Mouse (Mus musculus): ENCODE measurements around the gene Mki67. TPM values are rescaled to one million over a fixed set of nuclear protein-coding genes. Genes with fewer than 3 reads are reported as not detected.
A peak's percentile ranks its signal among the peaks of the same experiment; 100 is the strongest.

The Mki67 gene
- total RNA-seq (2021) = 10 to 100 TPM; 15.8 to 16.5 TPM

GRCm38 (mm10) chr7:135715642-135716444 is at the start of gene Mki67:
Mki67 (minus strand) TSS chr7:135716361.
- intact Hi-C loops (cut with DNase I) = no loop called here
- peak; percentile 29 for DNase-seq

GRCm38 (mm10) chr7:135763311-135763710 is 47.1 kb upstream of the Mki67 start:
- DNase-seq = no peak
- intact Hi-C loops (cut with DNase I) = no loop called here

GRCm38 (mm10) chr7:135758754-135759510 is 42.8 kb upstream of the Mki67 start:
- no peak for DNase-seq
- intact Hi-C loops (cut with DNase I) = no loop called here

GRCm38 (mm10) chr7:135758171-135758570 is 42.0 kb upstream of the Mki67 start:
- intact Hi-C loops (cut with DNase I) = no loop called here

GRCm38 (mm10) chr7:135756984-135757586 is 40.9 kb upstream of the Mki67 start:
- intact Hi-C loops (cut with DNase I) = no loop called here
- no peak for DNase-seq

More at GRCm38 (mm10) chr7:135758171-135758570, 42.0 kb upstream of the Mki67 start:
- no peak for DNase-seq

- intact Hi-C loops (cut with DNase I) = no loop called here
- peak; percentile 59 for DNase-seq
Observed at GRCm38 (mm10) chr7:135748986-135749385, 32.8 kb upstream of the Mki67 start.

- no peak for DNase-seq
- intact Hi-C loops (cut with DNase I) = no loop called here
Observed at GRCm38 (mm10) chr7:135747072-135747471, 30.9 kb upstream of the Mki67 start.

- intact Hi-C loops (cut with DNase I) = no loop called here
- DNase-seq = no peak
Observed at GRCm38 (mm10) chr7:135746528-135746927, 30.4 kb upstream of the Mki67 start.

- intact Hi-C loops (cut with DNase I) = no loop called here
- DNase-seq = peak; percentile 20
Observed at GRCm38 (mm10) chr7:135745091-135745490, 28.9 kb upstream of the Mki67 start.

GRCm38 (mm10) chr7:135740453-135740852 is 24.3 kb upstream of the Mki67 start:
- intact Hi-C loops (cut with DNase I) = no loop called here
- no peak for DNase-seq

- intact Hi-C loops (cut with DNase I) = loop anchor here (10.0 kb wide), 1 partner anchor 52 kb away; no protein-coding TSS in a partner anchor
Observed at GRCm38 (mm10) chr7:135736581-135736886, 20.4 kb upstream of the Mki67 start.

GRCm38 (mm10) chr7:135735691-135736580 is 19.8 kb upstream of the Mki67 start:
- peak; percentile 81 for DNase-seq
- intact Hi-C loops (cut with DNase I) = loop anchor here (10.0 kb wide), 1 partner anchor 51 kb away; no protein-coding TSS in a partner anchor

More at GRCm38 (mm10) chr7:135736581-135736886, 20.4 kb upstream of the Mki67 start:
- DNase-seq = no peak

GRCm38 (mm10) chr7:135734911-135735646 is 18.9 kb upstream of the Mki67 start:
- intact Hi-C loops (cut with DNase I) = loop anchor here (10.0 kb wide), 1 partner anchor 50 kb away; no protein-coding TSS in a partner anchor
- no peak for DNase-seq

GRCm38 (mm10) chr7:135734379-135734778 is 18.2 kb upstream of the Mki67 start:
- DNase-seq = no peak
- intact Hi-C loops (cut with DNase I) = loop anchor here (10.0 kb wide), 1 partner anchor 50 kb away; no protein-coding TSS in a partner anchor

GRCm38 (mm10) chr7:135728038-135728437 is 11.9 kb upstream of the Mki67 start:
- intact Hi-C loops (cut with DNase I) = no loop called here
- no peak for DNase-seq

GRCm38 (mm10) chr7:135726707-135727106 is 10.5 kb upstream of the Mki67 start:
- DNase-seq = no peak
- intact Hi-C loops (cut with DNase I) = no loop called here

GRCm38 (mm10) chr7:135723672-135724341 is 7.6 kb upstream of the Mki67 start:
- DNase-seq = peak; percentile 46
- intact Hi-C loops (cut with DNase I) = no loop called here

GRCm38 (mm10) chr7:135722011-135722838 is 6.1 kb upstream of the Mki67 start:
- peak; percentile 29 for DNase-seq
- intact Hi-C loops (cut with DNase I) = no loop called here

Data from left cerebral cortex, postnatal 4 days (tissue).